Mouse (Mus musculus) left cerebral cortex, adult 9 months (tissue): ENCODE measurements at regions not wholly inside any gene's neighbourhood (a gene's known extent, or its start where the extent isn't known, plus 50 kb on each side); places are given as distances from the start of the nearest gene placed in this dataset.
"Not testable (repeated sequence)": the region's sequence is repeated elsewhere in the genome, so short reads cannot be mapped to it uniquely, and the experiment has no call there.

Source experiments
- DNase-seq, 2 experiments: peaks; one replicate each; pipeline ENCODE4 v3.0.0; 2022; ENCODE audit warnings: low spot score in 2 of 2

DNA sequence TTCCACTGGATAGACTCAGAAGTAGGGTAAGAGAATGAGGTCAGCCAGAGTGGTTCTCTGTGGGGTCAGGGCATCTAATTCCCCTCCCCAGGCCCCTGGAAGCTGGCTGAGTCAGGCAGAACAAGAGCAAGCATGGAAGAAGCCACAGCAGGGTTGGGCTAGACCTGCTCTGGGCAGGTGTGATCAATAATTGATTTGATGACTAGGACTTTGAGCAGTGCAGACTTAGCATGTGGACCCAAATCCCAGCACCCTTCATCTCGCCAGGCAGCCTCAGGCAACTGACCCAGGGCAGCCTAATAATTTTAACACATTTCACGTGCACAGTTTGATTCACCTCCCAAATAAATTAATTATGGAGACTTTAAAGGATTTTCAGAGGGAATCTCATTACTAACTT lies 67.2 kb downstream of the Qdpr start:
- no peak for DNase-seq

DNA sequence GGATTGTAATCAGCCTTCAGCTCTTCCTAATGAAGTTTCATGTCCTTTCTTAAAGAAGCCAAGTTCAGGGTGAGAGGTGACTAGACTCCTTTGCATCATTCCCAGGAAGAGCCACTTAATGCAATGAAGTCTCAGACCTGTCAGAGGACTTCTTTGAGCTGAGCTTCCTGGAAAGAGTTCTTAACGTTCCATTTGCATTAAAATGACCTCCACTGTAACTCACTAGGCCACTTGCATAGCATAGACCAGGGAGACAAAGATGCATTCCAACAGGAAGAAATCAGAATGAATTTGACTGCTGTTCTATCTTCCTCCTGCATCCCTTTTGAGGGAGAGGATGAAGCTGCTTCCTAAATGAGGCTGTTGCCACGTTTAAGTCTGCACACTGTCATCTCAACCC lies 71.5 kb downstream of the Qdpr start:
- no peak for DNase-seq

GRCm38 (mm10) chr5:45373069-45373468 lies 77.0 kb downstream of the Qdpr start:
- no peak for DNase-seq

DNA sequence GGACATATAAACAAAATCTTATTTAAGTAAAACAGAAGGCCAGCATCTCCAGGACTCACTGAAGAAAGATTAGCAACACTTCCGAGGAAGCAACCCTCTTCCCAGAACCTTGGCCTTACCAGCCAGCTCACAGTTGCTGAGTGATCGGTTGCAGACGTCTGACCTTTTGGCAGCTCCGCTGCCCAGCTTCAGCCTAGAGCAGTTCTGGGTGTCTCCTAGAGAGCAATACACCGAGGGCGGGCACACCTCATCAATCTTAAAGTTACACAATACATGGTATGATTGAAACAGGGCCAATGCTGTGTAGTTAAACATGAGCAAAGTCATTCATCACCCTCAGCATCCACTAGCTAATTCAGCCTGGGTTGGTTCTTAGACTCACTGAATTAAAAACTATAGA lies 81.6 kb downstream of the Qdpr start:
- DNase-seq: no peak

DNA sequence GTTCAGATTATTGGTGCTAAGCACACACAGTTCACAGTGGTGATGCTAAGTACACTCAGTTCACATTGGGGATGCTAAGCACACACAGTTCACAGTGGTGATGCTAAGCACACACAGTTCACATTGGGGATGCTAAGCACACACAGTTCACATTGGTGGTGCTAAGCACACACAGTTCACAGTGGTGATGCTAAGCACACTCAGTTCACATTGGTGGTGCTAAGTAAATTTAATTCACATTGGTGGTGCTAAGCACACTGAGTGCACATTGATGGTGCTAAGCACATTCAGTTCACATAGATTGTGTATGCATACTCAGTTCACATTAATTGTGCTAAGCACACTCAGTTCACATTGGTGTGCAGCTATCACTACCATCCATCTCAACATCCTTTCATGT lies 89.8 kb downstream of the Qdpr start:
- no peak for DNase-seq

- no peak for DNase-seq
These were observed 109.6 kb downstream of the Qdpr start for GRCm38 (mm10) chr5:45340411-45340810.

DNA sequence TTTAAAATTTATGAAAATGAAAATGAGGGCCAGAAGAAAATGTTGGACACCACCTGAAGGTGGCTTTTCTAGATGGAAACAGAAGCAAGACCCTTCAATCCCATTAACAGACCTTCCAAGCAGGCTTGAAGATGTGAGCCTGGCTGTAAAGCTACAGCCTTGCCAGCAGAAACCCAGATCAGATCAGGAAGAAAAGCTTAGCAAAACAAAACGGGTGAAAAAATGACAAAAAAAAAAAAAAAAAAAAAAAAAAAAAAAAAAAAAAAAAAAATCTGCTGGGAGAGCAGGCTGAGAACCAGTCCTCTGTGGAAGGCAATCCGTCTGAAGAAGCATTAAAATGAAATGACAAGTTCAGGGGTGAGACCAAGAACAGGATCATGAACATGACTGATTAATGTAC lies 113.2 kb downstream of the Qdpr start:
- DNase-seq: no peak

GRCm38 (mm10) chr5:45324468-45324867 lies 125.6 kb downstream of the Qdpr start:
- not testable (repeated sequence) for DNase-seq

- DNase-seq: no peak
These were observed 126.5 kb downstream of the Qdpr start for GRCm38 (mm10) chr5:45323500-45323899.

- no peak for DNase-seq
These were observed 132.0 kb downstream of the Qdpr start for GRCm38 (mm10) chr5:45318026-45318425.

GRCm38 (mm10) chr5:45301120-45301519 lies 148.9 kb downstream of the Qdpr start:
- DNase-seq: peak in 1 of 2 experiments; percentile 24

DNA sequence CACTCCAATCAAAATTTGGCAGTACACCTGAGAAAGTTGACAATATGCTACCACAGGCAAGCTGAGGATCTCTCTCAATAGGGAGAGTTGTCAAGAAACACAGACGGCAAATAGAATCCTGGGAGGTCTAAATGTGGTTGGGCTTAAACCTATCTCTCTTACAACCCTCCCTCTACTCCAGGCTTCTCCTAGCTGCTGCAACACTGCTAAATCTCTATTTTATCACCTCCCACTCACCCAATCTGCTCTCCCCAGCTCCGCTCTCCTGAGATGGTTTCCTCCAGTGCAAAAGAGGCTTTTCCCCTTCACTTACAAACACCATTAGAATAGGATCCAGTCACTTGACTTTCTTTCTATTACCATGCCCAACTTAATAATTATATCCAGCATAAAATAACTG lies 151.2 kb downstream of the Qdpr start:
- DNase-seq: peak; percentile 45 to 76

DNA sequence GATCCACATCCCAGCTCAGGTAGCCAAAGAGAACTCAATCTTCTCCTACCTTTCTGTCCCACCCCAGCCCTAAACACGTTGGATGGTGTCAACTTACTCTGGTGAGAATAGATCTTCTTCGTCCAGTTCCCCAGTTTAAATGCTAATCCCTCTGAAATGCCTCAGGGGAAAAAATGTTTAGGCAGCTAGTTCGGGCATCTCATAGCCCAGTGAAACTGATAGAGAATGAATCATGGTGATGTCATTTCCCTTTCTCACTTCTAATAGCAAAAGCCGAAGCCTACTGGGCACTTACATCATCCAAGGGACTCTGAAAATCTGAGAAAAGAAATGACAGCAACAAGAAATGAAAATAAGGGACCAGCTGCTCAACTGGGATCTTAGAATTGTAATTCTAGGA lies 154.9 kb downstream of the Qdpr start:
- DNase-seq: no peak

DNA sequence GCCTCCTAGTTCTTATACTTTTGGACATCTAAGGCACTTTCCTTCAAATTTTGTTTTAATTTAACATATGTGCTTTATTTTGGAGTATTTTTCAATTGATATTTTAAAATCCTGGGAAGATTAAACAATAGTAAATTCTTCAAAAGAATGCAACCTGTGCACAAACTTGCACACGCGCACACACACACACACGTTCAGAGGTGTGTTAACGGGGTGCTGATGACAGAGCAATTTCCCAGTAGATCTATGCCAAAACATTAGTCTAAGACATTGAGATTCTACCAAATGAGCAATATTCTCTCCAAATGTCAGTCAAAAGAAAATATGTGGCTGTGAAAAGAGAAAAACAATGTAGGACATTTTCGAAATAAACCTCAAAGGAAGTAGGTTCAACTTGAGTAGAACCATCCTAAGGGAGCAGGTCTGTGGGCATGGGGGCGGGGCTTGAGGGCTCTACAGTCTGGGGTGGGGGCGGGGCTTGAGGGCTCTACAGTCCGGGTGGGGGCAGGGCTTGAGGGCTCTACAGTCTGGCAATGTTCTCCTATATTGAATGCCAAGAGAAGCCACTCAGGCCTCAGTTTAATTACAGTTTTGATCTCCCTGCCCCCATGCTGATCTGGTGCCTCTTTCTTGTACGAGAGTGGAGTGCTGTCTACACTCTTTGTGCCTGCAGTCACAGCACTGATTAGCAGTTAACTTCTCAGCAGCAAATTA lies 157.0 kb downstream of the Qdpr start:
- DNase-seq: no peak

- no peak for DNase-seq
These were observed 157.7 kb downstream of the Qdpr start for GRCm38 (mm10) chr5:45292383-45292782.

- no peak for DNase-seq
These were observed 158.3 kb downstream of the Qdpr start for GRCm38 (mm10) chr5:45291752-45292151.

GRCm38 (mm10) chr5:45291276-45291675 lies 158.8 kb downstream of the Qdpr start:
- no peak for DNase-seq

- no peak for DNase-seq
These were observed 163.6 kb downstream of the Qdpr start for GRCm38 (mm10) chr5:45286454-45286853.

GRCm38 (mm10) chr5:45284680-45285079 lies 165.4 kb downstream of the Qdpr start:
- no peak for DNase-seq

- no peak for DNase-seq
These were observed 166.1 kb downstream of the Qdpr start for GRCm38 (mm10) chr5:45283908-45284415.

GRCm38 (mm10) chr5:45282207-45282930 lies 167.7 kb downstream of the Qdpr start:
- no peak for DNase-seq

GRCm38 (mm10) chr5:45278571-45278970 lies 171.5 kb downstream of the Qdpr start:
- peak; percentile 28 to 89 for DNase-seq

- no peak for DNase-seq
These were observed 172.0 kb downstream of the Qdpr start for GRCm38 (mm10) chr5:45278005-45278432.
